7 mouse cellular contexts compared by ENCODE assay signal in genomic region chr13:34345128-34346085, GRCm38 (mm10). TPM values are rescaled to one million over a fixed set of nuclear protein-coding genes. Genes with fewer than 3 reads are reported as not detected.
A peak's percentile ranks its signal among the peaks of the same experiment; 100 is the strongest.
DNase-seq lines count a peak whose midpoint lies in the region; ATAC-seq and TF ChIP-seq lines count a peak whose summit lies in the region.

Slc22a23 (minus strand) TSS chr13:34345182.

- no peak within 1 kb of the TSS for H3K27ac ChIP-seq in embryonic facial prominence, embryonic 11.5 days (replicated peaks; ENCODE audit: low read depth, low read length)
- H3K27ac ChIP-seq in limb, embryonic 14.5 days (replicated peaks; ENCODE audit: low read depth, low read length): no peak within 1 kb of the TSS
- H3K27ac ChIP-seq in midbrain, embryonic 16.5 days (ENCODE audit: low read length): peak within 1 kb of the TSS; percentile 91

- H3K4me1 ChIP-seq in embryonic facial prominence, embryonic 11.5 days (ENCODE audit: control insufficient read depth, insufficient read depth, low read length): no peaks in the 10 kb centered on the region
- H3K4me1 ChIP-seq in limb, embryonic 14.5 days (ENCODE audit: control insufficient read depth, insufficient read depth, low read length): peaks cover 12% of the 10 kb centered on the region
- peaks cover 45% of the 10 kb centered on the region for H3K4me1 ChIP-seq in midbrain, embryonic 16.5 days (ENCODE audit: control insufficient read depth, insufficient read depth, low read length)

- H3K4me2 ChIP-seq in embryonic facial prominence, embryonic 11.5 days (ENCODE audit: low read depth, low read length): peak within 1 kb of the TSS; percentile 96
- peak within 1 kb of the TSS; percentile 96 for H3K4me2 ChIP-seq in limb, embryonic 14.5 days (replicated peaks; ENCODE audit: low read depth, low read length, severe bottlenecking)
- peak within 1 kb of the TSS; percentile 96 for H3K4me2 ChIP-seq in midbrain, embryonic 16.5 days (ENCODE audit: low read length)

- peaks cover 4% of the 10 kb centered on the region; the same call in 1 of the 2 replicates for H3K27me3 ChIP-seq in embryonic facial prominence, embryonic 11.5 days (ENCODE audit: control insufficient read depth, insufficient read depth, low read length)
- H3K27me3 ChIP-seq in limb, embryonic 14.5 days (ENCODE audit: control insufficient read depth, insufficient read depth, low read length): peaks cover 18% of the 10 kb centered on the region; the same call in 1 of the 2 replicates
- no peaks in the 10 kb centered on the region for H3K27me3 ChIP-seq in midbrain, embryonic 16.5 days (ENCODE audit: control insufficient read depth, insufficient read depth, low read depth, low read length)

- no peak for TF ChIP-seq POLR2A in limb, embryonic 14.5 days (IDR thresholded peaks at IDR 0.05; ENCODE audit: borderline replicate concordance, extremely low read depth, insufficient read depth, insufficient read length)

- 3% methylated on average over 58 of the region's 69 CpGs for WGBS in embryonic facial prominence, embryonic 11.5 days
- 5% methylated on average over 30 of the region's 69 CpGs for WGBS in limb, embryonic 14.5 days
- WGBS in midbrain, embryonic 16.5 days: 2% methylated on average over 54 of the region's 69 CpGs

- DNase-seq in adrenal gland, postnatal 4 days (ENCODE audit: low spot score in 2 of 2): peak; percentile 15 to 43
- peak; percentile 76 for DNase-seq in embryonic facial prominence, embryonic 11.5 days (ENCODE audit: low spot score)
- DNase-seq in heart, adult 11 months: peak; percentile 96
- peak; percentile 85 for DNase-seq in kidney, adult 18-20 months
- peak; percentile 28 for DNase-seq in limb, embryonic 14.5 days (ENCODE audit: low spot score)
- peak; percentile 88 to 95 for DNase-seq in spleen, postnatal 4 days (ENCODE audit: low spot score in 2 of 2)

- H3K36me3 ChIP-seq in embryonic facial prominence, embryonic 11.5 days (replicated peaks; ENCODE audit: control insufficient read depth, insufficient read depth, low read depth, low read length): no peaks in the 10 kb centered on the region
- H3K36me3 ChIP-seq in limb, embryonic 14.5 days (ENCODE audit: control insufficient read depth, insufficient read depth, low read length): no peaks in the 10 kb centered on the region
- H3K36me3 ChIP-seq in midbrain, embryonic 16.5 days (ENCODE audit: control insufficient read depth, insufficient read depth, low read length): no peaks in the 10 kb centered on the region

- peak within 1 kb of the TSS; percentile 76 for H3K9ac ChIP-seq in embryonic facial prominence, embryonic 11.5 days (replicated peaks; ENCODE audit: low read length)
- peak within 1 kb of the TSS; percentile 81 for H3K9ac ChIP-seq in limb, embryonic 14.5 days (ENCODE audit: low read depth, low read length, severe bottlenecking)
- H3K9ac ChIP-seq in midbrain, embryonic 16.5 days (ENCODE audit: low read depth, low read length): peak within 1 kb of the TSS; percentile 99

- peak within 1 kb of the TSS; percentile 78 for H3K4me3 ChIP-seq in embryonic facial prominence, embryonic 11.5 days (ENCODE audit: low read depth, low read length)
- peak within 1 kb of the TSS; percentile 75 for H3K4me3 ChIP-seq in limb, embryonic 14.5 days (replicated peaks; ENCODE audit: low read length)
- H3K4me3 ChIP-seq in midbrain, embryonic 16.5 days (ENCODE audit: low read depth, low read length): peak within 1 kb of the TSS; percentile 96

- ATAC-seq in embryonic facial prominence, embryonic 11.5 days (replicated peaks; ENCODE audit: insufficient number of reproducible peaks, low FRiP score, low TSS enrichment, low read depth): peak; percentile 74
- ATAC-seq in limb, embryonic 14.5 days (ENCODE audit: low FRiP score, low read depth): peak; percentile 82
- ATAC-seq in midbrain, embryonic 16.5 days: peak; percentile 72

- no peaks in the 10 kb centered on the region for H3K9me3 ChIP-seq in embryonic facial prominence, embryonic 11.5 days (replicated peaks; ENCODE audit: control insufficient read depth, low read length)
- H3K9me3 ChIP-seq in limb, embryonic 14.5 days (ENCODE audit: control insufficient read depth, low read length): no peaks in the 10 kb centered on the region
- H3K9me3 ChIP-seq in midbrain, embryonic 16.5 days (replicated peaks; ENCODE audit: control insufficient read depth, low read length, poor library complexity, severe bottlenecking): no peaks in the 10 kb centered on the region

RNA-seq across cellular contexts. Expression of gene Slc22a23, which starts in this region (rescaled TPM):
- 1 to 10 TPM; 7.9 to 8.6 TPM for total RNA-seq in adrenal gland, postnatal 4 days (2021)
- 3.8 and 4.9 TPM in 2 replicates for polyA plus RNA-seq in embryonic facial prominence, embryonic 11.5 days (2014; fragmentation: Nextera tagmentation; extraction: Ambion mirVana)
- polyA plus RNA-seq in limb, embryonic 14.5 days (2012; rRNA removed): 16.6 and 22.5 TPM in 2 replicates
- polyA plus RNA-seq in limb, embryonic 14.5 days (2014; fragmentation: Nextera tagmentation; extraction: Ambion mirVana): 6.4 and 8.5 TPM in 2 replicates
- polyA plus RNA-seq in midbrain, embryonic 16.5 days (2015; fragmentation: Nextera tagmentation; extraction: Ambion mirVana): 15.2 and 16.2 TPM in 2 replicates

Comparison
In these comparisons a context has a peak if more than half of its experiments do, and no peak if none do; other contexts are left out.
1. DNase-seq: peak in every context shown above with its lines; median percentile 96 in heart, adult 11 months; 92 in spleen, postnatal 4 days; 85 in kidney, adult 18-20 months; 76 in embryonic facial prominence, embryonic 11.5 days; 29 in adrenal gland, postnatal 4 days; 28 in limb, embryonic 14.5 days.